Mouse (Mus musculus) kidney, adult 9 months (tissue): ENCODE results near the gene Gchfr.
A peak's percentile ranks its signal among the peaks of the same experiment; 100 is the strongest.

Experiments used
- DNase-seq: peaks from one replicate; pipeline ENCODE4 v3.0.0; 2022

Gchfr gene

GRCm38 (mm10) chr2:119166901-119167865 lies at the start of gene Gchfr:
Gchfr (plus strand) TSS chr2:119167773.
- DNase-seq: peak; percentile 86

GRCm38 (mm10) chr2:119136346-119136898 lies 31.2 kb upstream of the Gchfr start:
- DNase-seq: no peak

- no peak for DNase-seq
These were observed 22.4 kb upstream of the Gchfr start for GRCm38 (mm10) chr2:119145199-119145598.

- no peak for DNase-seq
These were observed 21.1 kb upstream of the Gchfr start for GRCm38 (mm10) chr2:119146435-119146834.

GRCm38 (mm10) chr2:119147160-119147678 lies 20.4 kb upstream of the Gchfr start:
- no peak for DNase-seq

- DNase-seq: no peak
These were observed 19.8 kb upstream of the Gchfr start for GRCm38 (mm10) chr2:119147775-119148174.

GRCm38 (mm10) chr2:119152255-119152654 lies 15.3 kb upstream of the Gchfr start:
- DNase-seq: no peak

- DNase-seq: no peak
These were observed 12.9 kb upstream of the Gchfr start for GRCm38 (mm10) chr2:119154683-119155082.

GRCm38 (mm10) chr2:119155388-119155787 lies 12.2 kb upstream of the Gchfr start:
- DNase-seq: no peak

- peak; percentile 36 for DNase-seq
These were observed 11.4 kb upstream of the Gchfr start for GRCm38 (mm10) chr2:119156081-119156680.

- DNase-seq: peak; percentile 97
These were observed 10.6 kb upstream of the Gchfr start, which contains the start of gene Rmdn3 for GRCm38 (mm10) chr2:119156681-119157572. Rmdn3 (minus strand) TSS chr2:119157034.

- no peak for DNase-seq
These were observed 9.7 kb upstream of the Gchfr start for GRCm38 (mm10) chr2:119157836-119158235.

GRCm38 (mm10) chr2:119161247-119161646 lies 6.3 kb upstream of the Gchfr start:
- peak; percentile 58 for DNase-seq

- DNase-seq: no peak
These were observed 4.4 kb upstream of the Gchfr start for GRCm38 (mm10) chr2:119163135-119163534.

GRCm38 (mm10) chr2:119163999-119164398 lies 3.6 kb upstream of the Gchfr start:
- DNase-seq: no peak

- no peak for DNase-seq
These were observed 2.2 kb upstream of the Gchfr start for GRCm38 (mm10) chr2:119165401-119165800.

GRCm38 (mm10) chr2:119167866-119168256 lies 288 bp downstream of the Gchfr start:
- no peak for DNase-seq

GRCm38 (mm10) chr2:119170282-119170681 lies 2.7 kb downstream of the Gchfr start:
- no peak for DNase-seq

- DNase-seq: no peak
These were observed 4.0 kb downstream of the Gchfr start for GRCm38 (mm10) chr2:119171574-119171973.

GRCm38 (mm10) chr2:119172446-119172845 lies 4.9 kb downstream of the Gchfr start:
- DNase-seq: no peak

- peak; percentile 67 for DNase-seq
These were observed 5.4 kb downstream of the Gchfr start for GRCm38 (mm10) chr2:119172862-119173576.
